Mouse (Mus musculus) embryonic facial prominence, embryonic 13.5 days (tissue): ENCODE results near the gene Smug1. TPM values are rescaled to one million over a fixed set of nuclear protein-coding genes. Genes with fewer than 3 reads are reported as not detected.
A peak's percentile ranks its signal among the peaks of the same experiment; 100 is the strongest.

Source experiments
- ATAC-seq: fragments of 200-750 bp; cut with Nextera tagmentation; 2 replicates; pipeline ENCODE4 v1.8.0; 2017; ENCODE audit warnings: low read depth; ENCODE audit not compliant: insufficient number of reproducible peaks, insufficient read depth, low FRiP score, low TSS enrichment
- H3K27ac ChIP-seq: fragments of 300-500 bp; sonication (generic); 2 replicates; pipeline ENCODE4 v1.5.1; 2015; ENCODE audit warnings: moderate library complexity, mild to moderate bottlenecking, inconsistent platforms
- H3K27me3 ChIP-seq: fragments of 300-500 bp; sonication (generic); 2 replicates; pipeline ENCODE4 v1.6.1; 2015; ENCODE audit warnings: mild to moderate bottlenecking, inconsistent platforms
- H3K36me3 ChIP-seq: fragments of 300-500 bp; sonication (generic); 2 replicates; pipeline ENCODE4 v1.6.1; 2015; ENCODE audit warnings: mild to moderate bottlenecking, inconsistent platforms
- H3K4me1 ChIP-seq: fragments of 300-500 bp; sonication (generic); 2 replicates; pipeline ENCODE4 v1.6.1; 2015; ENCODE audit warnings: inconsistent platforms
- H3K4me2 ChIP-seq: fragments of 300-500 bp; sonication (generic); 2 replicates; pipeline ENCODE4 v1.6.1; 2015; ENCODE audit warnings: moderate library complexity, mild to moderate bottlenecking, inconsistent platforms
- H3K4me3 ChIP-seq: fragments of 300-500 bp; sonication (generic); 2 replicates; pipeline ENCODE4 v1.5.1; 2015; ENCODE audit warnings: mild to moderate bottlenecking, inconsistent platforms
- H3K9ac ChIP-seq: fragments of 300-500 bp; sonication (generic); 2 replicates; pipeline ENCODE4 v1.6.1; 2015; ENCODE audit warnings: mild to moderate bottlenecking, inconsistent platforms
- H3K9me3 ChIP-seq: fragments of 300-500 bp; sonication (generic); 2 replicates; pipeline ENCODE4 v1.6.1; 2016; ENCODE audit warnings: inconsistent platforms
- WGBS: fragments of 180-500 bp; shearing (Covaris S2); methylation state at CpG from one replicate; pipeline ENCODE4 v1.1.7; 2015; ENCODE audit warnings: mixed read lengths; 5-methylcytosine and 5-hydroxymethylcytosine counted together
- polyA plus RNA-seq: library from polyadenylated mRNA; unstranded; fragments of >200 nt; fragmentation: Nextera tagmentation; extraction: Ambion mirVana; gene quantifications from 2 replicates; pipeline ENCODE4 v1.2.1, GENCODE M21; 2015

Gene Smug1
- polyA plus RNA-seq, 1 experiment from 2014 or later: 16.4 TPM

DNA sequence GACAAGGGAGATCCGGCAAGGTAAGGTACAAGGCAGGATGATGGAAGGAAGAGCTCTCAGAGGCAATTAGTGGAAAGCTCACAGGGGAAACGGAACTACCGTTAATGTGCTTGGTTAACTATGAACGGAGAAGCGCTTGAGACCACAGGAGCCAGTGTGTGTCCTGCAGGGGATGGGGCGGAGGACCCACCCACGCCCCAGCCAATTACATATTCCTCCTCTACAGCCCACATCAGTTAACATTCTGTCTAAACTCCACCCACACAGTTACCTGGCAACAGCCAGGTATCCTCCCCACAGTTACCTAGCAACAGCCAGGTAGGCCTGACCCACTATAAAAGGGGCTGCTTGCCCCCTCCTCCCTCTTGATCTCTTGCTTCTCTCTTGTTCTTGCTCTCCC lies 10.0 kb downstream of the Smug1 start:
- no peak for ATAC-seq
- WGBS: 44% methylated on average over 7 of the region's 7 CpGs
- peaks cover 37% of the 10 kb centered on the region for H3K27me3 ChIP-seq
- no peak overlapping the region for H3K4me2 ChIP-seq
- no peak overlapping the region for H3K4me3 ChIP-seq
- H3K9me3 ChIP-seq: no peaks in the 10 kb centered on the region
- peaks cover 9% of the 10 kb centered on the region for H3K36me3 ChIP-seq
- peaks cover 2% of the 10 kb centered on the region; the same call in 1 of the 2 replicates for H3K4me1 ChIP-seq
- no peak overlapping the region for H3K27ac ChIP-seq
- no peak overlapping the region for H3K9ac ChIP-seq

DNA sequence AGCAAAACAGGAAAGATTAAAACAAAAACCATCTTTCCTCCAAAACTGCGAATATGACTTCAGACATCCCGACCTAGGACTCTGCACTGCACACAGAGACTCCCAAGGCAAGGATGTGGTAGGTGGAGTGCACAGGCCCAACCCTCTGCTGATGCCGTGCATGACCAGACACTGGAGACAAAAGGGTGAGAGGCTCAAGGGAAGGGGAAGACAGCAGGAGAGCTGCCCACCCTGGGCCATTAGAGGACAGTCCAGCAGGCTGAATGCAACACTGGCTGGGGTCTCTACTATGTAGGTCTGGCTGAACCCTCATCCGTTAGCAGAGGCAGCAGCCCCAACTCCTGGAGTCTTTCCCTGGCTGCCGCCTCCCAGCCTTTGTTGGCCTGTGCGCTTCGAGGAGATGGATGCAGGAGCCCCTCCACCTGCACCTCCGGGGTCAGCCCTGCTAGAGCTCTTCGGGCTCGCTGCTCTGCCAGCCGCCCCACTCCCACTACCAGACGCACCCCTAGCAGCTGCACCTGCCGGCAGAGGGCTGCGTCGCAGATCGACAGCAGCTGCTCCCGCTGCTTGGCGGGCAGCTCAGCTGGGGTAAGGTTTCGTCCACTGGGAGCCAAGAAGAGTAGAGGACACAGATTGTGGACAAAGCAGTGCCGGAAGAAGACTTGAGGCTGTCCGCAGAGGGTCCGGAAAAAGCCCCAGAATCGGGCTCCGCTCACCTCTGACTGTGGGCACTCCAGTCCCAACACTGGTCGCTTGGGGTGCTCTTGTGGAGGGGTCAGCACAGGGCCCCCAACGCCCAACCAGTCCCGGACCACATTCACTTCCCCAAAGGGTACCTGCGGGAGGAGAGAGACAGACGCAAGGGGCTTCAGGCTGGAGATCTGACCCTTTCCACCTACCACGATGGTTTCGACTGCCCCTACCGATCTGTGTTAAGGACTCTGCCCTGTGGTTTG lies 11.2 kb downstream of the Smug1 start:
- H3K36me3 ChIP-seq: peaks cover 9% of the 10 kb centered on the region
- peaks cover 45% of the 10 kb centered on the region for H3K27me3 ChIP-seq
- 25% methylated on average over 32 of the region's 32 CpGs for WGBS
- H3K9me3 ChIP-seq: no peaks in the 10 kb centered on the region
- H3K4me2 ChIP-seq: no peak overlapping the region
- no peak overlapping the region for H3K9ac ChIP-seq
- H3K4me3 ChIP-seq: no peak overlapping the region
- no peak overlapping the region for H3K27ac ChIP-seq
- H3K4me1 ChIP-seq: no peaks in the 10 kb centered on the region
- ATAC-seq: no peak

DNA sequence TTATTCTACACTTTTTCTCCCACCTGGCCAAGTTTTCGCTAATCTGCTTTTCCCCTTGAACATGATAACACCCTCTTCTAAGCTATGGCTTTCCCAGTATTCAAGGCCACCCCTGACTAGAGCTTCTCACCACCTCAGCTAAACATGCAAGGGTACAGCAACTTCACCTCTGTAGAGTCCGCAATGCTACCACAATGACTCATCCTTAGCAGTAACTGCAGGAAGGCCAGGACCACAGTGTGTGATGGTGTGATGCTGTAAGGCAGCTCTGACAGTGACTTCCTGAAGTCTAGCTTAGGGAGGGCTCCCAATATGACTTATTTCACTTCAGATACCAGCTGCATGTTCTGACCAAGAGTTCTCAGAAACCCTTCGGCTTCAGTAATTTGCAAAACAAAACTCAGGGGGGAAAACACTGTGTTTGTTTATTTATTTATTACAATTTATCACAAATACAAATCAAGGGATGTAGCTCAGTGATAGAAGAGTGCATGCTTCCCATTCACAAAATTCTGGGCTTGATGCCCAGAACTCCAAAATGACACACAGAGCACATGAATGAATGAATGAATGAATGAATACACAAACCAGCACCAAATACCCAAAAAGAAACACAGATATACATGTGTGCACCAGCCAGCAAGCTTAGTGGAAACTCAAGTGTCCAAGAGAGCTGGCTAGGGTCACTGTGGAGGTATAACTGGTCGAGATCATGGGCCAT lies 13.8 kb downstream of the Smug1 start:
- no peak for ATAC-seq
- WGBS: 84% methylated on average over 4 of the region's 4 CpGs
- no peak overlapping the region for H3K27ac ChIP-seq
- H3K27me3 ChIP-seq: peaks cover 69% of the 10 kb centered on the region
- 0 out of 2 replicates have a peak, but pooled peaks cover under 1% of the 10 kb centered on the region for H3K4me1 ChIP-seq
- H3K4me2 ChIP-seq: no peak overlapping the region
- no peaks in the 10 kb centered on the region for H3K9me3 ChIP-seq
- peaks cover 9% of the 10 kb centered on the region for H3K36me3 ChIP-seq
- no peak overlapping the region for H3K9ac ChIP-seq
- H3K4me3 ChIP-seq: no peak overlapping the region

- peaks cover 8% of the 10 kb centered on the region; the same call in 1 of the 2 replicates for H3K4me1 ChIP-seq
- H3K27ac ChIP-seq: no peak overlapping the region
- WGBS: 82% methylated on average over 3 of the region's 3 CpGs
- H3K36me3 ChIP-seq: peaks cover 5% of the 10 kb centered on the region
- no peak overlapping the region for H3K4me2 ChIP-seq
- H3K27me3 ChIP-seq: peaks cover 72% of the 10 kb centered on the region
- H3K4me3 ChIP-seq: no peak overlapping the region
- no peak for ATAC-seq
- H3K9me3 ChIP-seq: no peaks in the 10 kb centered on the region
- no peak overlapping the region for H3K9ac ChIP-seq
These were observed 14.5 kb downstream of the Smug1 start for GRCm38 (mm10) chr15:103152371-103152770.

DNA sequence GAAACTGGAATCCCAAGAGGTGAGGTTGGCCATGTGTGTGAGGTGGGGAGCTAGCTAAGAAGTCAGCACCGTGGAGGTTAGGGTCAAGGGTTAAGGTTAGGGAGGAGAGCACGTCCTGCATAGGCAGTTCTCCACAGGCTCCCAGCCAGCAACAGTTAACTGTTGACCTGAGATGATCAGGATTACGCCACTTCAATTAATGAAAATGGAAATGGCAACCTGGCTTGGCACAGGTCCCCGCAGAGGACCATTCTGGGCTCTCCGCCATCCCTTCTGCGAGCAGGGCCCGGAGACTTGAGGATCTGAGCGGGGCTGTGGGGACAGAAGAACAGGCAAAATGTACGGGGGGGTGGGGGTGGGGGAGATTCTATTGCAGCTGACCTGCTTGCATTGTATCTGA lies 19.1 kb downstream of the Smug1 start:
- Histone ChIP-seq H3K4me3 (no peak overlapping the region), H3K9ac (no peak overlapping the region), H3K4me1 (peaks cover 23% of the 10 kb centered on the region), H3K36me3 (no peaks in the 10 kb centered on the region), H3K27me3 (peaks cover 90% of the 10 kb centered on the region), H3K4me2 (no peak overlapping the region), H3K9me3 (no peaks in the 10 kb centered on the region), H3K27ac (no peak overlapping the region)
- ATAC-seq: no peak
- 51% methylated on average over 9 of the region's 9 CpGs for WGBS

- peaks cover 91% of the 10 kb centered on the region for H3K27me3 ChIP-seq
- H3K36me3 ChIP-seq: no peaks in the 10 kb centered on the region
- WGBS: 11% methylated on average over 3 of the region's 3 CpGs
- H3K4me2 ChIP-seq: peak overlapping the region; percentile 86
- H3K4me3 ChIP-seq: peak overlapping the region; percentile 45; the same call in 1 of the 2 replicates
- H3K9ac ChIP-seq: no peak overlapping the region
- H3K27ac ChIP-seq: no peak overlapping the region
- H3K4me1 ChIP-seq: peaks cover 23% of the 10 kb centered on the region
- no peak for ATAC-seq
- H3K9me3 ChIP-seq: no peaks in the 10 kb centered on the region
These were observed 19.5 kb downstream of the Smug1 start for GRCm38 (mm10) chr15:103147422-103147690.

GRCm38 (mm10) chr15:103146627-103147421 lies 20.1 kb downstream of the Smug1 start:
- Histone ChIP-seq H3K36me3 (no peaks in the 10 kb centered on the region), H3K27me3 (peaks cover 88% of the 10 kb centered on the region), H3K4me3 (peak overlapping the region; percentile 45), H3K9ac (peak overlapping the region; percentile 67), H3K4me1 (peaks cover 23% of the 10 kb centered on the region), H3K27ac (no peak overlapping the region), H3K9me3 (no peaks in the 10 kb centered on the region), H3K4me2 (peak overlapping the region; percentile 86)
- peak; percentile 18 for ATAC-seq
- under 1% methylated on average over 57 of the region's 57 CpGs for WGBS

DNA sequence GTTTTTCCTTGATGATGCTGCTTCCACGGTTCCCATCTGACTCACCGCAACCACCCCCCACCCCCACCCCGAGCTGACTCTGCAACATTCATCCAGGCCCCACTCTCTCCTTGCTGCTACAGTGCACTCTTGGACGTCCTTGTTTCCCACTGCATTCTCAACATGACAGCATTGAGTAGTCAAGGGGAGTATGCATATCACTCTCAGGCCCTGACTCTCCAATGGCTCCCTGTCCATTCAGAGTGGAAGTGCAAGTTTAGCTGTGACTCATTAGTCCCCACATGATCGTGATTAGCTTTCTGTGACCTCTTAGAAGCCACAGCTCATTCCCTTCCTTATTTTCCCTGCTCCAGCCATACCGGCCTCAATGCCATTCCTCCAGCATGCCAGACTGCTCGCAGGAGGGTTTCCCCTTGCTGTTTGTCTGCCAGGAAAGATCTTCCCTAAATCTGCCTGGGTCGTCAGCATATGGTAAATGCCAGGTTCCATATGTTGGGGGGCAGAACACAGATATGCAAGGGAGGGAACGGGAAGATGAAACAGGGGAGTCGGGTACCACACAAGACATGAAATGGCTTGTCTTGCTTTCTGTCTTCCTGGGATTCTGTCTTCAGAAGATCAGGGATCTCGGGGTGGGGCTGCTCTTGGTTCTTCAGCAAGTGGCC lies 21.1 kb downstream of the Smug1 start:
- 45% methylated on average over 11 of the region's 11 CpGs for whole genome bisulfite sequencing
- H3K4me3 ChIP-seq: no peak overlapping the region

DNA sequence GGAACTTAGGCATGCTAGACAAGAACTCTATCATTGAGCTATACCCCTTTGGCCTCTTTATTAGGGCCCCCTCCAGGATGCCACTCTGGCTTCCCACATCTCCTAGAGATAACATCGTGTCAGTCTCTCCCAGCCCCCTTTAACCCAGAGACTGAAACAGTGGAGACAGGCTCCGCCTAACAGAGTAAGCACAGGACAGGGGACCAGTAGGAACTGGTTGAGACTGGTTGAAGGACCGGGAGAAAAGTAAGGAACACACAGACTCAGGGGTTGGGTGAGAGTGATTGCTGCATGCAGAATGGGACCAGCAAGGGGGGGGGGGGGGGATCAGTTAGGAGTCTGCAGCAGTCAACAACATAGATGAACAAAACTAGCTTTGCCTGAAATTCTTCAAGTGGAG lies 22.7 kb downstream of the Smug1 start:
- peaks cover 23% of the 10 kb centered on the region for H3K4me1 ChIP-seq
- H3K36me3 ChIP-seq: no peaks in the 10 kb centered on the region
- no peak overlapping the region for H3K9ac ChIP-seq
- H3K4me2 ChIP-seq: no peak overlapping the region
- H3K4me3 ChIP-seq: no peak overlapping the region
- no peak overlapping the region for H3K27ac ChIP-seq
- no peaks in the 10 kb centered on the region for H3K9me3 ChIP-seq
- H3K27me3 ChIP-seq: peaks cover 94% of the 10 kb centered on the region
- WGBS: 50% methylated on average over 3 of the region's 3 CpGs
- ATAC-seq: no peak

More for the DNA sequence above, 21.1 kb downstream of the Smug1 start:
- peaks cover 23% of the 10 kb centered on the region for H3K4me1 ChIP-seq
- H3K36me3 ChIP-seq: no peaks in the 10 kb centered on the region
- H3K4me2 ChIP-seq: 0 out of 2 replicates have a peak overlapping the region, but pooled peaks have one; percentile 86
- no peak overlapping the region for H3K9ac ChIP-seq
- H3K27ac ChIP-seq: no peak overlapping the region
- no peak for ATAC-seq
- H3K27me3 ChIP-seq: peaks cover 91% of the 10 kb centered on the region
- no peaks in the 10 kb centered on the region for H3K9me3 ChIP-seq

GRCm38 (mm10) chr15:103135431-103135947 lies 31.4 kb downstream of the Smug1 start:
- peaks cover 92% of the 10 kb centered on the region for H3K27me3 ChIP-seq
- no peak overlapping the region for H3K4me2 ChIP-seq
- 32% methylated on average over 13 of the region's 13 CpGs for WGBS
- no peaks in the 10 kb centered on the region for H3K36me3 ChIP-seq
- no peak overlapping the region for H3K4me3 ChIP-seq
- ATAC-seq: no peak
- H3K27ac ChIP-seq: no peak overlapping the region
- H3K9ac ChIP-seq: 0 out of 2 replicates have a peak overlapping the region, but pooled peaks have one; percentile 17
- H3K4me1 ChIP-seq: peaks cover 13% of the 10 kb centered on the region
- H3K9me3 ChIP-seq: no peaks in the 10 kb centered on the region; the same call in 1 of the 2 replicates
